Mouse (Mus musculus): ENCODE measurements at regions not wholly inside any gene's neighbourhood (a gene's known extent, or its start where the extent isn't known, plus 50 kb on each side); places are given as distances from the start of the nearest gene placed in this dataset.
"Not testable (repeated sequence)": the region's sequence is repeated elsewhere in the genome, so short reads cannot be mapped to it uniquely, and the experiment has no call there.

DNA sequence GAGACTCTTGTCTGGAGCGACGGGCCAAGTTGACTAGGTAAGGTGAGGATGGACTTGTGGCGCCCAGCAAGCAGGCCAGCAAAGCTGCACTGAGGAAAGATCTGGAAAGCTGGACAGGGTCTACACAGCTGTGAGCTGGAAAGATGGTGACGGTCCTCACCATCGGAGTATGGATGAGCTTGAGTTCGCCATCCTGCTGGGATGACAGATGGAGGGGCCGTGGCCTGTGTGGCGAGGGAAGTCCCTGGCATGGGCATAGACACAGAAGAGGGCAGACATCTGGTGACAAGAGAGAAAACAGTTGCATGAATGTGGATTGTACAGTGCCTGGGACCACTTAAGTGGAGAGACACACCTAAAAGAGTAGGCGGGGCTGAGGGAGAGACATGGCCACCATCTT, 57.6 kb downstream of the Tmem270 start:
- no peaks in the 10 kb centered on the region for H3K27me3 ChIP-seq (ENCODE audit: control insufficient read depth, insufficient read depth, low read length)
- ATAC-seq (ENCODE audit: low FRiP score, low read depth) (no peak), DNase-seq (ENCODE audit: low spot score) (no peak)
- WGBS, result 96% methylated on average over 9 of the region's 9 CpGs
- H3K27ac ChIP-seq (replicated peaks; ENCODE audit: low read depth, low read length), result no peak overlapping the region
- no peak overlapping the region for H3K4me3 ChIP-seq (replicated peaks; ENCODE audit: low read length)
- H3K9me3 ChIP-seq (ENCODE audit: control insufficient read depth, low read length), result no peaks in the 10 kb centered on the region
- H3K36me3 ChIP-seq (ENCODE audit: control insufficient read depth, insufficient read depth, low read length), result no peaks in the 10 kb centered on the region
- H3K9ac ChIP-seq (ENCODE audit: low read depth, low read length, severe bottlenecking), result no peak overlapping the region
- TF ChIP-seq POLR2A (IDR thresholded peaks at IDR 0.05; ENCODE audit: borderline replicate concordance, extremely low read depth, insufficient read depth, insufficient read length), result no peak
- no peak overlapping the region for H3K4me2 ChIP-seq (replicated peaks; ENCODE audit: low read depth, low read length, severe bottlenecking)
- H3K4me1 ChIP-seq (ENCODE audit: control insufficient read depth, insufficient read depth, low read length), result no peaks in the 10 kb centered on the region

DNA sequence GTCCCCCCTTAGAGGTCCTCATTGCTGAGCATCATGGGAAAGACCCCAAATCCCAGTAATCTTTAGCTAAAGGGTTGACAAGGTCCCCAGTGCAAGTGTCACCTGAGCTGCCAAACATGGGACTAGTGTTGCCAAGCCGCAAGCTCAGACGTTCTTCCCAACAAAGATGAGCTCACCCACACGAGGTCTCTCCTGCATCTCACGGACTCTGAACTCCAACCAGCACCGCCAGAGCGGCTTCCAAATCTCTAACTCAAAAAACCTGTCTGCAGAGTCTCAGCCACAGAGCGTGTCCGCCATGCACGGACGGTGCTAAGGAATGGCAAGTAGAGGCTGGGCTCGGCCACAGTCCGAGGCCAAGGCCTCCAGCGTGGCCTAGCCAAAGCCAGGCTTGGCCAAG, 58.0 kb downstream of the Tmem270 start:
- Histone ChIP-seq H3K4me2 (replicated peaks; ENCODE audit: low read depth, low read length, severe bottlenecking) (no peak overlapping the region), H3K9me3 (ENCODE audit: control insufficient read depth, low read length) (no peaks in the 10 kb centered on the region), H3K27me3 (ENCODE audit: control insufficient read depth, insufficient read depth, low read length) (no peaks in the 10 kb centered on the region), H3K4me3 (replicated peaks; ENCODE audit: low read length) (no peak overlapping the region), H3K27ac (replicated peaks; ENCODE audit: low read depth, low read length) (no peak overlapping the region), H3K36me3 (ENCODE audit: control insufficient read depth, insufficient read depth, low read length) (no peaks in the 10 kb centered on the region), H3K9ac (ENCODE audit: low read depth, low read length, severe bottlenecking) (no peak overlapping the region), H3K4me1 (ENCODE audit: control insufficient read depth, insufficient read depth, low read length) (no peaks in the 10 kb centered on the region)
- WGBS, result 90% methylated on average over 13 of the region's 13 CpGs
- ATAC-seq (ENCODE audit: low FRiP score, low read depth), result no peak
- TF ChIP-seq POLR2A (IDR thresholded peaks at IDR 0.05; ENCODE audit: borderline replicate concordance, extremely low read depth, insufficient read depth, insufficient read length), result no peak
- no peak for DNase-seq (ENCODE audit: low spot score)

DNA sequence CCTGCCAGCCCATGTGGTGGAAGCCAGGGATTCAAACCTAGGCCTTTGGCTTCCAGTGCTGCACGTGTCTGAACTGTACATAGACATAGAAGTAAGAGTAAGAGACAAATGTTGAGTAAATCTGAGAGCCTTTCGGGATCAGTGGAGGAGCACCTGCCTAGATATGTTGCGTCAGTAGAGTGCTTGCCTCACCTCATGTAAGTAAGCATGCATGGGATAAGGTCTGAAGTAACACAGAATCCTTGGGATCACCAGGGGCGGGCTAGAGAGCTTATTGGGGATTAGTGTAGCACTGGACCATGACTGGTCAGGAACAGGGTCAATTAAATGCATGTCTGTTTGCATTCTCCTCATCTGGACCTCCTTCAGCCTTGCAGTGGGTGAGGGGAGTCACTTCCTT, 61.1 kb downstream of the Tmem270 start:
- no peak overlapping the region for H3K4me3 ChIP-seq (replicated peaks; ENCODE audit: low read length)
- 82% methylated on average over 4 of the region's 4 CpGs for WGBS
- no peak for ATAC-seq (ENCODE audit: low FRiP score, low read depth)
- no peak for DNase-seq (ENCODE audit: low spot score)
- H3K27ac ChIP-seq (replicated peaks; ENCODE audit: low read depth, low read length), result no peak overlapping the region
- H3K4me1 ChIP-seq (ENCODE audit: control insufficient read depth, insufficient read depth, low read length), result no peaks in the 10 kb centered on the region
- no peak overlapping the region for H3K9ac ChIP-seq (ENCODE audit: low read depth, low read length, severe bottlenecking)
- H3K36me3 ChIP-seq (ENCODE audit: control insufficient read depth, insufficient read depth, low read length), result no peaks in the 10 kb centered on the region
- H3K9me3 ChIP-seq (ENCODE audit: control insufficient read depth, low read length), result no peaks in the 10 kb centered on the region
- H3K27me3 ChIP-seq (ENCODE audit: control insufficient read depth, insufficient read depth, low read length), result no peaks in the 10 kb centered on the region
- H3K4me2 ChIP-seq (replicated peaks; ENCODE audit: low read depth, low read length, severe bottlenecking), result no peak overlapping the region
- TF ChIP-seq POLR2A (IDR thresholded peaks at IDR 0.05; ENCODE audit: borderline replicate concordance, extremely low read depth, insufficient read depth, insufficient read length), result no peak

DNA sequence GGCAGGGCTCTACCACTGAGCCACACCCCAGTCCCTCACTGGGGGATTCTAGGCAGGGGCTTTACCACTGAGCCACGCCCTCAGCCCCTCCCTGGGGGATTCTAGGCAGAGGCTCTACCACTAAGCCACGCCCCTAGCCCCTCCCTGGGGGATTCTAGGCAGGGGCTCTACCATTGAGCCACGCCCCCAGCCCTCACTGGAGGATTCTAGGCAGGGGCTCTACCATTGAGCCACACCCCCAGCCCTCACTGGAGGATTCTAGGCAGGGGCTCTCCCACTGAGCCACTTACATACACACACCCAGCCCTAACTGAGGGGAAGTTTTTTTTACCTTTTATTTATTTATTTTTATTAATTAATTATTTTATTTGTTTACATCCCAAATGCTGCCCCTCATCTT, 62.3 kb downstream of the Tmem270 start:
- not testable (repeated sequence) for ATAC-seq (ENCODE audit: low FRiP score, low read depth); H3K9ac ChIP-seq (ENCODE audit: low read depth, low read length, severe bottlenecking); H3K9me3 ChIP-seq (ENCODE audit: control insufficient read depth, low read length); H3K4me1 ChIP-seq (ENCODE audit: control insufficient read depth, insufficient read depth, low read length); H3K36me3 ChIP-seq (ENCODE audit: control insufficient read depth, insufficient read depth, low read length); H3K27me3 ChIP-seq (ENCODE audit: control insufficient read depth, insufficient read depth, low read length); DNase-seq (ENCODE audit: low spot score); H3K4me3 ChIP-seq (replicated peaks; ENCODE audit: low read length); H3K4me2 ChIP-seq (replicated peaks; ENCODE audit: low read depth, low read length, severe bottlenecking); H3K27ac ChIP-seq (replicated peaks; ENCODE audit: low read depth, low read length)
- WGBS, result 71% methylated on average over 3 of the region's 3 CpGs

DNA sequence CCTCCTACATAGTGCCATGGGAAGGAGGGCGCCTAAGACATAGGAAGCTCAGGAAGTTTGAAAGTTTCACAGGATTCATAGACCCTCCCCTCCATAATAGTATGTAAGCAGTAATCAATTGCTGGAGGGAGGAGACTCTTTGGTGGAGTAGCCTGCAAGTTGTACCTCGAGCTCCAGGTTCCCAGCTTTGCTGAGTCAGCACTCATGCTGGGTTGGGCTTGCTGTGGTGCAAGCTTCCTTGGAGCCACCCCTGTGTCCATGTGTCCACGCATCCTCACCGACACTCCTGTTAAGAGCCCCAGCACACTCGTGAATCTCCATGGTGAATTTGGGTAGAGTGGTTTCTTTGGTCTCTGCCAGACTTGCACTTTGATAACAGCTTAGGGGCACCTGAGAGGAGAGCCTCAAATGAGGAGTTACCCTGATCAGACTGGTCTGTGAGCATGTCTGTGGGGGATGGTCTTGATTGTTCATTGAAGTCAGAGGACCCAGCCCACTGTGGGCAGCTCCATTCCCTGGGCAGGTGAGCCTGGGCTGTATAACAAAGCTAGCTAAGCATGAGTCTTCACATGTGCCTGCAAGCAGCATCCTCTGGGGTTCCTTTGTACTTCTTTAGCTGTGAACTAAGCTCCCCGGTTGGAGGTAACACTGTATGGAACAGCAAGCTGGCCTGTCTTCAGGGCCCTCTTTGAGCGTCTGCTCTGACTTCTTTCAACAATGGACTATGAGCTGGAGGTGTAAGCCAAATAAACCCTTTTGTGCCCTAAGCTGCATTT, 65.1 kb downstream of the Tmem270 start:
- Histone ChIP-seq H3K9ac (ENCODE audit: low read depth, low read length, severe bottlenecking) (no peak overlapping the region), H3K4me3 (replicated peaks; ENCODE audit: low read length) (no peak overlapping the region), H3K27ac (replicated peaks; ENCODE audit: low read depth, low read length) (no peak overlapping the region), H3K4me2 (replicated peaks; ENCODE audit: low read depth, low read length, severe bottlenecking) (no peak overlapping the region), H3K9me3 (ENCODE audit: control insufficient read depth, low read length) (no peaks in the 10 kb centered on the region), H3K4me1 (ENCODE audit: control insufficient read depth, insufficient read depth, low read length) (no peaks in the 10 kb centered on the region), H3K36me3 (ENCODE audit: control insufficient read depth, insufficient read depth, low read length) (no peaks in the 10 kb centered on the region), H3K27me3 (ENCODE audit: control insufficient read depth, insufficient read depth, low read length) (no peaks in the 10 kb centered on the region)
- DNase-seq (ENCODE audit: low spot score) (no peak), ATAC-seq (ENCODE audit: low FRiP score, low read depth) (no peak)
- no peak for TF ChIP-seq POLR2A (IDR thresholded peaks at IDR 0.05; ENCODE audit: borderline replicate concordance, extremely low read depth, insufficient read depth, insufficient read length)
- 93% methylated on average over 7 of the region's 7 CpGs for WGBS

DNA sequence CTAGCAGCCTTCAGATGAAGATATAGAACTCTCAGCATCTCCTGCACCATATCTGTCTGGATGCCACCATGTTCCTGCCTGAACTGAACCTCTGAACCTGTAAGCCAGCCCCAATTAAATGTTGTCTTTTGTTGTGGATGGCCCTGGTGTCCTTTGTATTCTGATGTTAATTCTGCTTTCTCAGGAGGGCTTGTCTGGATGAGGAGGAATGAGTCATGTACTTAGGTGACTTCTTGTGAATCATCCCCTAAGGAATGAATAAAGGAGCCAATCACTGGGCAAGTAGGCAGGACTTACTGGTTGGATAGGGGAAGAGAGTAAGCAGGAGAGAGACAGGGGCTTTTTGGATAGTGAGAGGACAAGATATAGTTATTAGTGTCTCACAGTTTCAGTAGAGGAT, 70.0 kb downstream of the Tmem270 start:
- H3K9me3 ChIP-seq (ENCODE audit: control insufficient read depth, low read length), result no peaks in the 10 kb centered on the region
- no peak overlapping the region for H3K4me2 ChIP-seq (replicated peaks; ENCODE audit: low read depth, low read length, severe bottlenecking)
- H3K36me3 ChIP-seq (ENCODE audit: control insufficient read depth, insufficient read depth, low read length), result no peaks in the 10 kb centered on the region
- H3K4me1 ChIP-seq (ENCODE audit: control insufficient read depth, insufficient read depth, low read length), result no peaks in the 10 kb centered on the region
- H3K27ac ChIP-seq (replicated peaks; ENCODE audit: low read depth, low read length), result no peak overlapping the region
- ATAC-seq (ENCODE audit: low FRiP score, low read depth) (no peak), DNase-seq (ENCODE audit: low spot score) (no peak)
- H3K9ac ChIP-seq (ENCODE audit: low read depth, low read length, severe bottlenecking), result no peak overlapping the region
- H3K27me3 ChIP-seq (ENCODE audit: control insufficient read depth, insufficient read depth, low read length), result no peaks in the 10 kb centered on the region
- TF ChIP-seq POLR2A (IDR thresholded peaks at IDR 0.05; ENCODE audit: borderline replicate concordance, extremely low read depth, insufficient read depth, insufficient read length), result no peak
- H3K4me3 ChIP-seq (replicated peaks; ENCODE audit: low read length), result no peak overlapping the region

Data from limb, embryonic 14.5 days (tissue).